Mouse (Mus musculus) MEL (cell line): Measurements from ENCODE around the gene Slc30a1. TPM values are rescaled to one million over a fixed set of nuclear protein-coding genes. Genes with fewer than 3 reads are reported as not detected.
A peak's percentile ranks its signal among the peaks of the same experiment; 100 is the strongest.

ENCODE experiments used
- DNase-seq: peaks from one replicate; pipeline ENCODE4 v3.0.0; 2011; ENCODE audit warnings: low read depth, low spot score
- H3K27ac ChIP-seq: 2 replicates; pipeline ENCODE4 v1.5.1; 2012; ENCODE audit warnings: low read depth, mild to moderate bottlenecking, control low read depth, low read length, moderate library complexity; ENCODE audit not compliant: control insufficient read depth
- H3K27me3 ChIP-seq, 2 experiments: fragments of 150-350 bp in 1 of 2; sonication (generic) in 1 of 2; 2 replicates each; pipeline ENCODE4 v1.6.1; 2012; ENCODE audit warnings: low read length in 2 of 2, mild to moderate bottlenecking in 2 of 2, improper control_type of control experiment in 1 of 2, moderate library complexity in 1 of 2; ENCODE audit not compliant: insufficient read depth in 2 of 2, control insufficient read depth in 1 of 2
- H3K36me3 ChIP-seq, 2 experiments: 2 replicates each; pipeline ENCODE4 v1.6.1; 2012 to 2014; ENCODE audit warnings: low read length in 2 of 2, improper control_type of control experiment in 1 of 2, inconsistent platforms in 1 of 2, mild to moderate bottlenecking in 1 of 2; ENCODE audit not compliant: insufficient read depth in 2 of 2, control insufficient read depth in 1 of 2
- H3K4me1 ChIP-seq, 2 experiments: fragments of 150-350 bp in 1 of 2; sonication (generic) in 1 of 2; 2 replicates each; pipeline ENCODE4 v1.6.1; 2012; ENCODE audit warnings: low read length in 2 of 2, improper control_type of control experiment in 1 of 2, mild to moderate bottlenecking in 1 of 2; ENCODE audit not compliant: insufficient read depth in 2 of 2, control insufficient read depth in 1 of 2
- H3K4me3 ChIP-seq, 2 experiments: fragments of 150-350 bp in 1 of 2; sonication (generic) in 1 of 2; 2 replicates each; pipeline ENCODE4 v1.5.1; 2012; ENCODE audit warnings: low read depth in 2 of 2, low read length in 2 of 2, mild to moderate bottlenecking in 2 of 2, moderate library complexity in 2 of 2, control low read depth in 1 of 2, improper control_type of control experiment in 1 of 2; ENCODE audit not compliant: control insufficient read depth in 1 of 2, insufficient read depth in 1 of 2
- H3K79me2 ChIP-seq: 2 replicates; pipeline ENCODE4 v1.6.1; 2012; ENCODE audit warnings: mild to moderate bottlenecking, low read length, moderate library complexity; ENCODE audit not compliant: control insufficient read depth, poor library complexity, insufficient read depth
- H3K9ac ChIP-seq: 2 replicates; pipeline ENCODE4 v1.6.1; 2012; ENCODE audit warnings: low read depth, mild to moderate bottlenecking, control low read depth, low read length, moderate library complexity; ENCODE audit not compliant: control insufficient read depth, poor library complexity, severe bottlenecking
- H3K9me3 ChIP-seq: fragments of 150-350 bp; sonication (generic); replicated peaks from 2 replicates; pipeline ENCODE4 v1.6.1; 2012; ENCODE audit warnings: mild to moderate bottlenecking, low read length, improper control_type of control experiment, moderate library complexity; ENCODE audit not compliant: insufficient read depth
- BHLHE40 ChIP-seq: IDR thresholded peaks from 2 replicates; pipeline ENCODE4 v1.6.1; 2012; ENCODE audit warnings: low read depth, mild to moderate bottlenecking, inconsistent platforms, low read length, improper control_type of control experiment, borderline replicate concordance
- CTCF ChIP-seq, 3 experiments: IDR thresholded peaks in 2 of 3; conservative IDR thresholded peaks in 1 of 3; 2 replicates each; pipeline ENCODE4 v1.5.1; 2011 to 2012; ENCODE audit warnings: low read length in 3 of 3, low read depth in 2 of 3, mild to moderate bottlenecking in 2 of 3, improper control_type of control experiment in 1 of 3, inconsistent platforms in 1 of 3, mixed read lengths in 1 of 3, moderate library complexity in 1 of 3; ENCODE audit not compliant: control insufficient read depth in 1 of 3, insufficient read depth in 1 of 3, poor library complexity in 1 of 3, severe bottlenecking in 1 of 3
- E2F4 ChIP-seq: IDR thresholded peaks from 2 replicates; pipeline ENCODE4 v1.6.1; 2011; ENCODE audit warnings: low read depth, low read length, improper control_type of control experiment, borderline replicate concordance
- EP300 ChIP-seq, 2 experiments: IDR thresholded peaks; 2 replicates each; pipeline ENCODE4 v1.6.1; 2011; ENCODE audit warnings: improper control_type of control experiment in 2 of 2, low read length in 2 of 2, low read depth in 1 of 2, mild to moderate bottlenecking in 1 of 2
- ETS1 ChIP-seq: IDR thresholded peaks from 2 replicates; pipeline ENCODE4 v1.6.1; 2012; ENCODE audit warnings: low read depth, mild to moderate bottlenecking, inconsistent platforms, low read length, improper control_type of control experiment, moderate library complexity
- KAT2A ChIP-seq: conservative IDR thresholded peaks from 2 replicates; pipeline ENCODE4 v1.6.1; 2012; ENCODE audit warnings: low read depth, low read length, improper control_type of control experiment, inconsistent platforms
- MAFK ChIP-seq: IDR thresholded peaks from 2 replicates; pipeline ENCODE4 v1.6.1; 2011; ENCODE audit warnings: low read depth, mild to moderate bottlenecking, low read length, improper control_type of control experiment, borderline replicate concordance
- MAX ChIP-seq: IDR thresholded peaks from 2 replicates; pipeline ENCODE4 v1.6.1; 2011; ENCODE audit warnings: low read length, improper control_type of control experiment
- MAZ ChIP-seq: IDR thresholded peaks from 2 replicates; pipeline ENCODE4 v1.6.1; 2012; ENCODE audit warnings: low read depth, mild to moderate bottlenecking, inconsistent platforms, low read length, improper control_type of control experiment
- MEF2A ChIP-seq: IDR thresholded peaks from 2 replicates; pipeline ENCODE4 v1.6.1; 2014; ENCODE audit warnings: low read depth, mild to moderate bottlenecking, inconsistent platforms, low read length, improper control_type of control experiment; ENCODE audit not compliant: poor library complexity, insufficient replicate concordance, severe bottlenecking; ENCODE audit errors: extremely low read depth
- POLR2A ChIP-seq, 2 experiments: IDR thresholded peaks; 2 replicates each; pipeline ENCODE4 v1.6.1; 2011 to 2012; ENCODE audit warnings: low read length in 2 of 2, mild to moderate bottlenecking in 2 of 2, control low read depth in 1 of 2, improper control_type of control experiment in 1 of 2, low read depth in 1 of 2, moderate library complexity in 1 of 2; ENCODE audit not compliant: control insufficient read depth in 1 of 2, insufficient read depth in 1 of 2, poor library complexity in 1 of 2
- RCOR1 ChIP-seq: IDR thresholded peaks from 2 replicates; pipeline ENCODE4 v1.6.1; 2012; ENCODE audit warnings: low read depth, mild to moderate bottlenecking, inconsistent platforms, low read length, improper control_type of control experiment
- TAL1 ChIP-seq: IDR thresholded peaks from 2 replicates; pipeline ENCODE4 v1.6.1; 2012; ENCODE audit warnings: mild to moderate bottlenecking, inconsistent platforms, low read length, moderate library complexity, mixed read lengths
- TBP ChIP-seq: IDR thresholded peaks from 2 replicates; pipeline ENCODE4 v1.8.0; 2011; ENCODE audit warnings: low read depth, low read length, improper control_type of control experiment
- TCF12 ChIP-seq: IDR thresholded peaks from 2 replicates; pipeline ENCODE4 v1.6.1; 2014; ENCODE audit warnings: low read depth, mild to moderate bottlenecking, inconsistent platforms, low read length, improper control_type of control experiment, moderate library complexity
- UBTF ChIP-seq: IDR thresholded peaks from 2 replicates; pipeline ENCODE4 v1.6.1; 2012; ENCODE audit warnings: low read depth, mild to moderate bottlenecking, inconsistent platforms, low read length, improper control_type of control experiment, moderate library complexity, borderline replicate concordance; ENCODE audit not compliant: insufficient read depth
- USF1 ChIP-seq: IDR thresholded peaks from 2 replicates; pipeline ENCODE4 v1.6.1; 2014; ENCODE audit warnings: low read depth, mild to moderate bottlenecking, inconsistent platforms, low read length, improper control_type of control experiment, moderate library complexity
- USF2 ChIP-seq, 2 experiments: IDR thresholded peaks; 2 replicates each; pipeline ENCODE4 v1.6.1; 2011 to 2012; ENCODE audit warnings: improper control_type of control experiment in 2 of 2, low read length in 2 of 2, borderline replicate concordance in 1 of 2, inconsistent platforms in 1 of 2, low read depth in 1 of 2, mild to moderate bottlenecking in 1 of 2; ENCODE audit not compliant: insufficient read depth in 1 of 2
- ZNF384 ChIP-seq: IDR thresholded peaks from 2 replicates; pipeline ENCODE4 v1.6.1; 2012; ENCODE audit warnings: low read depth, mild to moderate bottlenecking, inconsistent platforms, low read length, improper control_type of control experiment
- polyA plus RNA-seq, 2 experiments: library from polyadenylated mRNA; stranded (reverse) in 1 of 2; unstranded in 1 of 2; fragments of >175 nt in 1 of 2; fragments of >200 nt in 1 of 2; gene quantifications; 2 replicates each; pipeline versions ENCODE4 v1.2.1 to v1.2.4; 2012; ENCODE audit warnings: low replicate concordance in 2 of 2, low read depth in 1 of 2; ENCODE audit not compliant: insufficient read length in 2 of 2, insufficient read depth in 1 of 2, missing spikeins in 1 of 2
- total RNA-seq: library from RNA; depleted of rRNA; stranded (reverse); fragments of 300-350 nt; gene quantifications from 2 replicates; pipeline ENCODE4 v1.2.3, GENCODE M21; 2012

The Slc30a1 gene
- total and polyA plus RNA-seq, 3 experiments = 10.4 to 10.7 TPM; not detected in 1

- H3K4me1 ChIP-seq = no peaks in the 10 kb centered on the region
- DNase-seq = no peak
- no peak overlapping the region for H3K9ac ChIP-seq
- peak; percentile 78 for TF ChIP-seq TBP
- no peak for TF ChIP-seq ZNF384
- H3K27ac ChIP-seq = no peak overlapping the region
- no peak overlapping the region for H3K4me3 ChIP-seq
- H3K36me3 ChIP-seq = no peaks in the 10 kb centered on the region
- no peaks in the 10 kb centered on the region for H3K9me3 ChIP-seq
- no peaks in the 10 kb centered on the region for H3K79me2 ChIP-seq
- no peaks in the 10 kb centered on the region; a peak in 2 of 4 replicates for H3K27me3 ChIP-seq
Observed at GRCm38 (mm10) chr1:191955101-191955500, 48.5 kb downstream of the Slc30a1 start.

- Histone ChIP-seq H3K9me3 (no peaks in the 10 kb centered on the region), H3K4me3 (no peak overlapping the region), H3K9ac (no peak overlapping the region), H3K27me3 (no peaks in the 10 kb centered on the region; a peak in 3 of 4 replicates), H3K36me3 (no peaks in the 10 kb centered on the region), H3K27ac (no peak overlapping the region), H3K4me1 (no peaks in the 10 kb centered on the region)
- no peak for DNase-seq
- no peak for TF ChIP-seq MEF2A
- no peak for TF ChIP-seq MAFK
- TF ChIP-seq USF1 = no peak
- TF ChIP-seq UBTF = no peak
- no peak for TF ChIP-seq RCOR1
- no peak for TF ChIP-seq ETS1
- no peak for TF ChIP-seq CTCF (IDR thresholded peaks at IDR 0.05 in 2 of 3, conservative IDR thresholded peaks at IDR 0.05 in 1 of 3; ENCODE audit: control insufficient read depth in 1 of 3, insufficient read depth in 1 of 3, low read depth in 2 of 3, low read length in 3 of 3, poor library complexity in 1 of 3, severe bottlenecking in 1 of 3)
- TF ChIP-seq MAZ = no peak
- no peak for TF ChIP-seq TCF12
- TF ChIP-seq TBP = no peak
- no peak for TF ChIP-seq KAT2A
- no peak for TF ChIP-seq TAL1
- TF ChIP-seq E2F4 = no peak
- TF ChIP-seq, all 39 proteins: peak for 0
- H3K79me2 ChIP-seq = no peaks in the 10 kb centered on the region
Observed at GRCm38 (mm10) chr1:191956261-191956660, 49.7 kb downstream of the Slc30a1 start.

- Histone ChIP-seq H3K36me3 (no peaks in the 10 kb centered on the region), H3K79me2 (no peaks in the 10 kb centered on the region), H3K27me3 (no peaks in the 10 kb centered on the region; a peak in 3 of 4 replicates), H3K4me3 (no peak overlapping the region), H3K9me3 (no peaks in the 10 kb centered on the region), H3K27ac (no peak overlapping the region), H3K4me1 (no peaks in the 10 kb centered on the region), H3K9ac (no peak overlapping the region)
- DNase-seq = no peak
- no peak for TF ChIP-seq POLR2A (IDR thresholded peaks at IDR 0.05; ENCODE audit: control insufficient read depth in 1 of 2, insufficient read depth in 1 of 2, low read depth in 1 of 2, low read length in 2 of 2, poor library complexity in 1 of 2)
- no peak for TF ChIP-seq EP300 (IDR thresholded peaks at IDR 0.05; ENCODE audit: low read depth in 1 of 2, low read length in 2 of 2)
- TF ChIP-seq USF2 (IDR thresholded peaks at IDR 0.05; ENCODE audit: borderline replicate concordance in 1 of 2, insufficient read depth in 1 of 2, low read depth in 1 of 2, low read length in 2 of 2) = no peak
- no peak for TF ChIP-seq MAZ
- no peak for TF ChIP-seq BHLHE40
- TF ChIP-seq MAX = no peak
Observed at GRCm38 (mm10) chr1:191956871-191957270, 50.3 kb downstream of the Slc30a1 start.
